Comparison of ENCODE assay signal across 7 mouse cellular contexts in the genomic region with DNA sequence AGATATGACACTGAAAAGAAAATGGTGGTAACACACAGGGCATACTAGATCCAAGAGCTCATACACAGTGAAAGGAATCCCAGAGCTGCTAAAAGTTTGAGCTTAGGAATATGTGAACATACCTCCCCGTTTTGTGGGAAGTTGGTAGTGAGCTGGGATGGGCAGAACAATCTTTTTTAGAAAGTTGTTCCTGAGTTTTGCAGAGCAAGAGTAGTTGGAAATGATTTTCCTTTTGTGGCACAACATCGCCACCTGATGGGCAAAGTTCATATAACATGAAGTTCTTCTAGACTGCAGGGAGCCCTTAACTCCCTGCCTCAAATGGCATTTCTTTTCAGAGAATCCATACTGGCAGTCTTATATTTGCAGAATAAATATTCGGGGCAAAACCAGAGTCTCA. TPM values are rescaled to one million over a fixed set of nuclear protein-coding genes. Genes with fewer than 3 reads are reported as not detected.
DNase-seq lines count a peak whose midpoint lies in the region.

No protein-coding gene starts in this region.

- peak; percentile 60 for DNase-seq in 416B (ENCODE audit: low read depth)
- DNase-seq in CD4-positive helper T cell, adult 2 months (ENCODE audit: low read depth, low spot score): peak; percentile 13
- DNase-seq in cerebellum, adult 8-10 months: peak; percentile 23
- DNase-seq in frontal cortex, postnatal 14 days (ENCODE audit: low spot score in 2 of 2): peak; percentile 7 to 78
- DNase-seq in layer of hippocampus, adult 8-10 months (ENCODE audit: low spot score in 2 of 2): peak; percentile 21 to 76
- peak; percentile 83 for DNase-seq in lung, postnatal 14 days
- DNase-seq in right cerebral cortex, postnatal 4 days: peak; percentile 77

RNA-seq across cellular contexts. Expression of a gene that starts 33.3 kb away (rescaled TPM):
- 1 to 10 TPM; 3.6 to 4.8 (median 4.7) TPM for total RNA-seq in layer of hippocampus, adult 8-10 months (2022)

Comparison
In these comparisons a context has a peak if more than half of its experiments do, and no peak if none do; other contexts are left out.
1. Peak in every context shown above with its lines: DNase-seq.
2. DNase-seq: peak in every context shown above with its lines; median percentile 83 in lung, postnatal 14 days; 77 in right cerebral cortex, postnatal 4 days; 60 in 416B; 48 in layer of hippocampus, adult 8-10 months; 42 in frontal cortex, postnatal 14 days; 23 in cerebellum, adult 8-10 months; 13 in CD4-positive helper T cell, adult 2 months.